ENCODE assay signal across 8 mouse cellular contexts in the genomic region with DNA sequence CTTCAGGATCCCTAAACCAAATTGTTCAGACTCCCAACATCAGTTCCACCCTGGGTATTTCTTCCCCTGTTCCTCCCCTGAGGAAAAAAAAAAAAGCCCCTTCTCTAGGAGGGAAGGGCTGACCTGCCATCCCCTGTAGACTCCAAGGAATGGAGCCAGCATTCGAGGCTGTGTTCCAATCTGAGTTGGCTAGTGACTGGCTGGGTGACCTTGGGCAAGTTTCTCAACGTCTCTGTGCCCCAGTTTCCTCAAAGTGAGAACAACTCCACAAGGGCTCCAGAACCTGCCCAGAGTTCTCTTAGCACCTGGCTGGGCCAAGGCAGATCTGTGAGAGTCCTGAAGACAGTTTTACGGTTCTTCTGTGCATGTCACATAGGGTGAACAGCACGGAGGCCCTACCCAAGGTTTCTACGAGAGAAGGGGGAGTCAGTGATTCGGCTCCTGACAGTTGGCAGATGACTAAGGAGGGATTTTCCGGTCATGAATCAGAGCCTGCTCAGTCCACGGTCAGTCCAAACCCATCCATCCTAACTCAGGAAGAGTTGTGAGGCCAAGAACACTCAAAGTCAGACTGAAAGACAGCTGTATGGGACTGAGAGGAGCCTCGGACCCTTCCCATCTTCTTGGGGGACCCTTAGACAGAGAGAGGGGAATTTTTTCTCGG. TPM values are rescaled to one million over a fixed set of nuclear protein-coding genes. Genes with fewer than 3 reads are reported as not detected.
A peak's percentile ranks its signal among the peaks of the same experiment; 100 is the strongest.
DNase-seq lines count a peak whose midpoint lies in the region; ATAC-seq lines count a peak whose summit lies in the region.

No protein-coding gene starts in this region.

- no peak overlapping the region for H3K27ac ChIP-seq in embryonic facial prominence, embryonic 15.5 days (replicated peaks)
- H3K27ac ChIP-seq in intestine, embryonic 15.5 days = peak overlapping the region; percentile 11; the same call in 1 of the 2 replicates
- H3K27ac ChIP-seq in neural tube, embryonic 14.5 days (ENCODE audit: low read depth, low read length) = no peak overlapping the region

- 21% methylated on average over 10 of the region's 10 CpGs for WGBS in embryonic facial prominence, embryonic 15.5 days
- WGBS in intestine, embryonic 15.5 days = 19% methylated on average over 10 of the region's 10 CpGs
- 25% methylated on average over 10 of the region's 10 CpGs for WGBS in neural tube, embryonic 14.5 days

- peaks cover 40% of the 10 kb centered on the region for H3K36me3 ChIP-seq in embryonic facial prominence, embryonic 15.5 days
- H3K36me3 ChIP-seq in intestine, embryonic 15.5 days = no peaks in the 10 kb centered on the region; the same call in 1 of the 2 replicates
- peaks cover 33% of the 10 kb centered on the region for H3K36me3 ChIP-seq in neural tube, embryonic 14.5 days (ENCODE audit: control insufficient read depth, insufficient read depth, low read length)

- peak overlapping the region; percentile 68 for H3K4me2 ChIP-seq in embryonic facial prominence, embryonic 15.5 days (replicated peaks)
- H3K4me2 ChIP-seq in intestine, embryonic 15.5 days (replicated peaks) = peak overlapping the region; percentile 72
- H3K4me2 ChIP-seq in neural tube, embryonic 14.5 days (ENCODE audit: low read depth, low read length) = peak overlapping the region; percentile 83

- no peaks in the 10 kb centered on the region for H3K9me3 ChIP-seq in embryonic facial prominence, embryonic 15.5 days (replicated peaks)
- H3K9me3 ChIP-seq in intestine, embryonic 15.5 days = no peaks in the 10 kb centered on the region
- no peaks in the 10 kb centered on the region for H3K9me3 ChIP-seq in neural tube, embryonic 14.5 days (ENCODE audit: control insufficient read depth, low read length)

- peak overlapping the region; percentile 94 for H3K9ac ChIP-seq in embryonic facial prominence, embryonic 15.5 days
- H3K9ac ChIP-seq in intestine, embryonic 15.5 days = peak overlapping the region; percentile 83
- H3K9ac ChIP-seq in neural tube, embryonic 14.5 days (replicated peaks; ENCODE audit: low read depth, low read length) = peak overlapping the region; percentile 85

- peak overlapping the region; percentile 80 for H3K4me3 ChIP-seq in embryonic facial prominence, embryonic 15.5 days (replicated peaks)
- peak overlapping the region; percentile 77 for H3K4me3 ChIP-seq in intestine, embryonic 15.5 days (replicated peaks)
- peak overlapping the region; percentile 53 for H3K4me3 ChIP-seq in neural tube, embryonic 14.5 days (ENCODE audit: low read depth, low read length)

- ATAC-seq in embryonic facial prominence, embryonic 15.5 days (ENCODE audit: insufficient number of reproducible peaks, low FRiP score, low TSS enrichment, low read depth) = no peak
- no peak for ATAC-seq in intestine, embryonic 15.5 days
- ATAC-seq in neural tube, embryonic 14.5 days (ENCODE audit: low read depth) = no peak
- no peak for ATAC-seq in inflammation-experienced regulatory T-cells, adult 6 months

- DNase-seq in cerebellum, postnatal 14 days = peak; percentile 31 to 40
- DNase-seq in cerebellum, adult 8-10 months = no peak
- DNase-seq in A20 (ENCODE audit: low read depth, low spot score) = peak; percentile 38
- no peak for DNase-seq in yolk sac, embryonic 10.5 days (ENCODE audit: low spot score)

- no peaks in the 10 kb centered on the region for H3K27me3 ChIP-seq in embryonic facial prominence, embryonic 15.5 days
- H3K27me3 ChIP-seq in intestine, embryonic 15.5 days (replicated peaks) = no peaks in the 10 kb centered on the region
- no peaks in the 10 kb centered on the region for H3K27me3 ChIP-seq in neural tube, embryonic 14.5 days (ENCODE audit: control insufficient read depth, insufficient read depth, low read length)

- H3K4me1 ChIP-seq in embryonic facial prominence, embryonic 15.5 days = peaks cover 24% of the 10 kb centered on the region
- peaks cover 15% of the 10 kb centered on the region for H3K4me1 ChIP-seq in intestine, embryonic 15.5 days (replicated peaks)
- peaks cover 18% of the 10 kb centered on the region for H3K4me1 ChIP-seq in neural tube, embryonic 14.5 days (ENCODE audit: control insufficient read depth, insufficient read depth, low read length)

RNA-seq across cellular contexts. Expression of gene Zswim4, which starts 1.0 kb away (rescaled TPM):
- polyA plus RNA-seq in embryonic facial prominence, embryonic 15.5 days (2015; fragmentation: Nextera tagmentation; extraction: Ambion mirVana) = 15.8 and 17.7 TPM in 2 replicates
- 9.0 TPM in 2 replicates for polyA plus RNA-seq in intestine, embryonic 15.5 days (2015; fragmentation: Nextera tagmentation; extraction: Ambion mirVana)
- 12.9 and 20.5 TPM in 2 replicates for polyA plus RNA-seq in neural tube, embryonic 14.5 days (2014; fragmentation: Nextera tagmentation; extraction: Ambion mirVana)
- 1 to 10 TPM; 2.9 to 4.8 (median 4.4) TPM for polyA plus RNA-seq in inflammation-experienced regulatory T-cells, adult 6 months (2017; shearing (Covaris generic))

RNA-seq across cellular contexts. Expression of gene D8Ertd738e, which starts 13.6 kb away (rescaled TPM):
- 314 and 349 TPM in 2 replicates for polyA plus RNA-seq in embryonic facial prominence, embryonic 15.5 days (2015; fragmentation: Nextera tagmentation; extraction: Ambion mirVana)
- polyA plus RNA-seq in intestine, embryonic 15.5 days (2015; fragmentation: Nextera tagmentation; extraction: Ambion mirVana) = 292 and 312 TPM in 2 replicates
- 265 and 294 TPM in 2 replicates for polyA plus RNA-seq in neural tube, embryonic 14.5 days (2014; fragmentation: Nextera tagmentation; extraction: Ambion mirVana)
- polyA plus RNA-seq in inflammation-experienced regulatory T-cells, adult 6 months (2017; shearing (Covaris generic)) = 100 to 1,000 TPM; 351 to 392 (median 390) TPM

RNA-seq across cellular contexts. Expression of gene Mri1, which starts 21.2 kb away (rescaled TPM):
- polyA plus RNA-seq in embryonic facial prominence, embryonic 15.5 days (2015; fragmentation: Nextera tagmentation; extraction: Ambion mirVana) = 61.2 and 62.6 TPM in 2 replicates
- polyA plus RNA-seq in intestine, embryonic 15.5 days (2015; fragmentation: Nextera tagmentation; extraction: Ambion mirVana) = 72.4 and 77.5 TPM in 2 replicates
- 51.3 and 51.7 TPM in 2 replicates for polyA plus RNA-seq in neural tube, embryonic 14.5 days (2014; fragmentation: Nextera tagmentation; extraction: Ambion mirVana)
- 10 to 100 TPM in 2 of 3 experiments, 1 to 10 TPM in 1; 7.2 to 34.3 (median 25.2) TPM for polyA plus RNA-seq in inflammation-experienced regulatory T-cells, adult 6 months (2017; shearing (Covaris generic))

RNA-seq across cellular contexts. Expression of gene Ccdc130, which starts 34.3 kb away (rescaled TPM):
- 24.1 and 28.5 TPM in 2 replicates for polyA plus RNA-seq in embryonic facial prominence, embryonic 15.5 days (2015; fragmentation: Nextera tagmentation; extraction: Ambion mirVana)
- 14.3 and 16.8 TPM in 2 replicates for polyA plus RNA-seq in intestine, embryonic 15.5 days (2015; fragmentation: Nextera tagmentation; extraction: Ambion mirVana)
- 22.5 and 28.8 TPM in 2 replicates for polyA plus RNA-seq in neural tube, embryonic 14.5 days (2014; fragmentation: Nextera tagmentation; extraction: Ambion mirVana)
- 10 to 100 TPM; 40.4 to 53.7 (median 44.6) TPM for polyA plus RNA-seq in inflammation-experienced regulatory T-cells, adult 6 months (2017; shearing (Covaris generic))

RNA-seq across cellular contexts. Expression of gene Nanos3, which starts 50.9 kb away (rescaled TPM):
- polyA plus RNA-seq in embryonic facial prominence, embryonic 15.5 days (2015; fragmentation: Nextera tagmentation; extraction: Ambion mirVana) = 3.5 and 4.0 TPM in 2 replicates
- polyA plus RNA-seq in intestine, embryonic 15.5 days (2015; fragmentation: Nextera tagmentation; extraction: Ambion mirVana) = 2.5 and 2.9 TPM in 2 replicates
- polyA plus RNA-seq in neural tube, embryonic 14.5 days (2014; fragmentation: Nextera tagmentation; extraction: Ambion mirVana) = 12.4 and 12.5 TPM in 2 replicates
- not detected for polyA plus RNA-seq in inflammation-experienced regulatory T-cells, adult 6 months (2017; shearing (Covaris generic))

Comparison
In these comparisons a context has a peak if more than half of its experiments do, and no peak if none do; other contexts are left out.
1. DNase-seq: peak in cerebellum, postnatal 14 days (2 of 2) and A20 (single experiment); none in cerebellum, adult 8-10 months (single experiment) and yolk sac, embryonic 10.5 days (single experiment).
2. Peak in every context shown above with its lines, with median percentiles within 50 percentile points of each other: H3K4me2 ChIP-seq, H3K4me3 ChIP-seq and H3K9ac ChIP-seq.